Mouse (Mus musculus): ENCODE data around the gene Abcg1.

DNA sequence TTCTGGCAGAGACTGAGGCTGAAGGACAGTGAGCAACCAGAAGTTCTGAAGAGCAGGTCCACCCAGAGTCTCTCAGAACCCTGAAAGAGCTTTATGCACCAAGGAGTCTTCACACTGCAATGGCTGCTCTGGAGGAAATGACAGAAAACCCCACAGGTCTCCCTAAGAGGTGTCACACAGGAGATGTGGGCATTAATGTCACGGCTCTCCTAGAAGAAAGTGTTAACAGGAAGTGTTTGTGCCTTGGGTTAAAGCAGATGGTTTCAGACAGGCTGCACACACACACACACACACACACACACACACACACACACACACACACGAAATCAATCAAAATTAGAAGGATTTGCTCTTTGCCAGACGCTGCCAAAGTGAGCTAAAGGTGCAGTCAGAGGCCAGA is 78.8 kb downstream of the Abcg1 start:
- TF ChIP-seq POLR2A (IDR thresholded peaks at IDR 0.05; ENCODE audit: insufficient read depth, low read length) = no peak
- TF ChIP-seq CTCF (IDR thresholded peaks at IDR 0.05; ENCODE audit: low read depth, low read length) = no peak
